Mouse (Mus musculus) G1E (cell line): ENCODE measurements around the gene Prkrip1.

Experiments used
- CTCF ChIP-seq: IDR thresholded peaks from 2 replicates; pipeline ENCODE4 v1.5.1; 2012; ENCODE audit warnings: low read depth, low read length, inconsistent platforms, mixed read lengths
- POLR2AphosphoS5 ChIP-seq: IDR thresholded peaks from 2 replicates; pipeline ENCODE4 v1.6.1; 2012; ENCODE audit warnings: low read depth, low read length, inconsistent platforms; ENCODE audit not compliant: insufficient replicate concordance
- TAL1 ChIP-seq: conservative IDR thresholded peaks from 2 replicates; pipeline ENCODE4 v1.6.1; 2012; ENCODE audit warnings: low read depth, low read length, inconsistent platforms, mixed read lengths

DNA sequence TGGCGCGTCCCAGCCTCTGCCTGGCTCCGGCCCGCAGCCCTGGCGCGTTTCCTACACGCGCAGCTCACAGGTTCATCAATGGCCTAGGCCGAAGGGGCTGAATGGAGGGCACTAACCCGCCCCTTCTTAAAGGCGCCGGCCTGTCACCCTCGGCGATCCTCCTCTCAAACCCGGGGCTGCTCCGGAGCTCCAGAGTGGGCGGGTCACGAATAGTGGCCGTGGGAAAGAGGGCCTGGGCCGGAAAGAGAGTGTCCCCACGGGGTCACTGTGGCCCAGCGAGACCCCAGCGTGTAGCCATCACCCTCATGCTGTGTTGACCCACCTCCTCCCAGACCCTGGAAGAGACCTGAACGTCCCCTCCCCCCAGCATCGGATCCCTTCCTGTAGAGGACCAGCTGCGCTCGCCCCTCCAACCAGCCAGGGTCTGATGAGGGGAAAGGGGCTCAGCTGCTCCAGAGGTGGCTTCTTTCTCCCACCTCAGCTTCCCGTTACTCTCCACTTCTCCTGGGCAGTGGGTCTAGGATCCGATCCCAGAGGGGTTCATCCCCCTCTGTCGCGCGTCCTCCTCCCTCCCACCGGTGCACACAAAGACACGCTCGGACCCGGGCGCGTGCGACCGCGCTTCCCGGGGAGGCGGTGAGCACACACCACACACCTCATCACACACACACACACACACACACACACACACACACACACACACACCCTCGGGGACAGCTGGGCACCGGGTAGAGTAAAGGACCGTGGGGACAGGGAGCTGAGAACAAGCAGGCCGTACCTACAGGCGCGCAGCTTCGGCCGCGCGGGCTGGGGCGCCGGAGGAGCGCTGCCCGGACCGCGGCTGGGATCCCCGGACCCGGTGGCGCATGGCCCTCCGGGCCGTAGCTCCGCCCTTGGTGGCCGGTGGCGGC is 45.3 kb upstream of the Prkrip1 start:
- TF ChIP-seq POLR2AphosphoS5 (no peak), CTCF (no peak), TAL1 (no peak)
